Mouse (Mus musculus): ENCODE measurements around the gene Gm49601.

Gene Gm49601

DNA sequence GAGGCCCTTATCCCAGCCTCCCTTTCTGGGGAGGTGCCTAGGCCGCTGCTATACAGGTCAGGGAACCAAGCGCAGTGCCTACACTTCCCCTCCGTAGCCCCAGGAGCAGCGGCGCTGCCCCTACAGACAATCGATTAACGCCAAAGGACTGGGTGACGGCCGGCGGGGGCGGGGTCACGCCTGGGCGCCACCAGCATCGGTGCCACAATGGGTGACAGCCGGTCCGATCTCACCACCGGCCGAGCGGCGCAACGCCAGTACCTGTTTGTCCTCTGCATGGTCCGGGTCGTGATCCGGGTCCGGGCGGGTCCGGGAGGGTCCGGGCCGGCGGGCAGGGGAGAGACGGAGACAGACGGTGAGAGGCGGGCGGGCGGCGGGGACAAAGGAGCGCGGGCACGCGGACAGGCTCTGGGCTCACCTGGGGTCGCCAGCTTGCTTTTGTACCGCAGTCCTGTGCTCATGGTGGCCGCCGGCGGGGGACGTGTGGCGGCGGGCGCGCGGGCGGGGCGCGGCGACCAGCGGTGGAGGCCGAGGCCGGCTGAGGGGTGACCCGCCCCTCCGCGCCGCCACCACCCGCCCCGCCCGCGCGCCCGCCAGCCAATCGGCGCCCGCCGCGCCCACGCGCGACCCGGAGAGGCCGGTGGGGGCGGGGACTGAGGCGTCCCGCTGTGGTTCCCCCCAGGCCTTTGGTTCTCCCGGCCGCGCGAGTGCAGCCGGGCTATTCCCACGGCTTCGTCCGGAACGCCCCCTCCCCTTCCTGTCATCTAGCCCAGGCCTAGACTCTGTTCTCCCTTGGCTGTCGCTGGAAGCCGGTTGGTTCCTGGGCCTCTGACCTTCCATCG, 3.4 kb upstream of the Gm49601 start, which contains the start of gene Sept5:
Sept5 (minus strand) TSS at position 565 of the 842 bp plus-strand sequence.
- DNase-seq (ENCODE audit: low spot score in 2 of 2) = peak; percentile 44 to 78

DNA sequence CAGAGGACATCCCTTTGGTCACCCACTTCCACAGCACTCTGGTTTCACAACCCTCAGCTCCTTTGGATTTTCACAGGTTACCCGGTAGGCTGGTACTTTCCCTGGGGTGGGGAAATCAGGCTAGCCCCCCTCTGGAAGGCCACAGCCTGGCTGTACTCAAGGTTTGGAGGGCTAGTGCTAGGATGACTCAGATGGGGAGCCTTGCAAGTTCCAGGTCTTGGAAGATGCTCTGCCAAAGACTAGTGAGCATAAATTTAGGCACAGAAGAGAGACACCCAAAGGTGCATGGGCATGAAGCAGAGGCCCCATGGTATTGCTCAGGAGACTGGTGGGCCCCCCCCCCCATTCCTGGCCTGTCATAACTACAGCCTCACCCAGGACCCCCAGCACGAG, 2.7 kb upstream of the Gm49601 start:
- DNase-seq (ENCODE audit: low spot score in 2 of 2) = no peak

DNA sequence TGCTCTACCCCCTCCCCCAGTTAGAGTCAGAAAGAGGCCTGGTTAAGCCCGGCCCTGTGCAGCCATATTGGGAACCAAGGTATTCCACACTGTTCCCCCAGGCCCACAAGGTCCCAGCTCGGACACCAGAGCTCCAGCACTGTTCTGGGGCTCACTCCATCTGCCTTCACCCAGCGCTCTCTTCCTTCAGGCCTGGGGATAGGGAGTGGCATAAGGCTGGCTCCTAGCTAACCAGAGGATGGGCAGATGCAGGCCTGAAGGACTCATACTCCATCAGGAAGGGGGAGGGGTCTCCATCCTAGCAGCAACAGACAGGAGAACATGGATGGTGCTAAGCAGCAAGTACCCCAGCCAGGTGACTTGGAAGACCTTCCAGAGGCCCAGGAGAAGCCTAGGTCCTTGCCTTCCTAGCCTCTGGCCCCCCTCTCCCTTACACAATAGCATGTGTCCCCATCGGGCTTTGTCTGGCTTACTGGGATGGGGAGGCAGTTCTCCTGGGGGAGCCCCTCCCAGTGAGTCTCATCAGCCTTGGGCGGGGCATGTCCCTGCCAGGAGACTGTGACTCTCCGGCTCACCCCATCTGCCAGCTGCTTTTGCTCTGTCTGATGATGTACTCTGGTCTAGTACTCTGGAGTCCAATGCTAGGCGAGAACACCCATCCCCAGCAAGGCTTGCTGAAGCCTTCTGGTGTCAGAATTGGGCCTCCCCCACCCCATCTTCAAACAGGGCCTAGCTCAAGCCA, 2.1 kb upstream of the Gm49601 start:
- peak in 1 of 2 experiments; percentile 14 for DNase-seq (ENCODE audit: low spot score in 2 of 2)

DNA sequence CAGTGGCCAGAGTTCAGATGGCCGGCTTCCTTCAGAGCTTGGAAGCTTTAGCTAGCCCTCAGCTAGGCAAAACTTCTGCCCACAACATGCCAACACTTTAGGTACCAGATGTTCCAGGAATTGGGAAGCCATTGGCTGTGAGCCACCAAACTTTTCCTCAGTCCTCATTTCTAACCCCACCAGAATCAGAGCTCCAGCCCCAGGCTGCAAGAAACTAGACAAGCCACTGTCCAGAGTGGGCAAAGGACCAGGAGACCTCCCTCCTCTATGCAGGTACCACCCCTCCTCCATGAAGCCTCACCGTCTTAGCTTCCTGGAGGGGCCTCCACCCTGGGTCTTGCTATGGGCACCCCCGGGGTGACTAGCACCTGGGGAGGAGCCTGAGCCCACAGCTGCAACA, 936 bp upstream of the Gm49601 start:
- DNase-seq (ENCODE audit: low spot score in 2 of 2) = no peak

DNA sequence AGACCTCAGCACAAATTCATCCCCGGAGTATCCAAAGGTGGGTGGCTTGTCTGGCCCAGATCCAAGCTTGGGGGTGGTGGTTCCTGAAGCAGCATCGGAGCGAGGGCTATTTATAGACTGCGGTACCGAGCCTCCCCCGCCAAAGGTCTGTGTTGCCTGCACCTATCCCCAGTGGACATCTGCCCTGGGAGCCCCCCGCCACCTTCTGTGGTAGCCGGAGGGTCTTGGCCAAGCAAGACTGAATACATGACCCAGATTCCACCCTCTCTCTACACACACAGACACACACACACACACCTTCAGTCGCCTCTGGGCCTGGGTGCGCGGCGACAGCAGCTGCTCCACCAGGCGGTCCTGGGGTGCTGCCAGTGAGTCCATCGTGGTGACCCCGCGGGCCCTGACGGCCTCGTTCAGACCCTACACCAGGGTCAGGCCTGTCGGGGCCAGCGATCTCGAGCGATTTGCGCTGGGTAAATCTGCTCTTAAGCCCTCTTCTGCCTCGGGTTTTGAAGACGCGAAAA, 376 bp downstream of the Gm49601 start:
- no peak for DNase-seq (ENCODE audit: low spot score in 2 of 2)

DNA sequence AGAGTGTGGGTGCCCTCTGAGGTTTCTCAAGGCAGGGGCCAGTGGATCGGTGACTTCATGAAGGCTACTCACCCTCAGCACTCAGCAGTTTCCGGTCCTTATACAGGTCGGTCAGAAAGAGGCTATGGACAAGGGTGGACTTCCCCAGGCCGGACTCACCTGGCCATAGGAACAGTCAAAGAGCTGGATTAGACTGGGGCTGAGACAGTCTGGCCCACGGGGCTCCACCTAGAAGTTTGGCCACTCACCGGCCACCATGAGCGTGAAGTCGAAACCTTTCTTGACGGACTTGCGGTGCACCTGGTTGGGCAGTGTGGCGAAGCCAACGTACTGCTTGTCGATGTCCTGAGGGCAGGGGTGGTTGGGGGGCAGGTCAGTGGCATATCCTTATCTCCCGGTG, 1.1 kb downstream of the Gm49601 start:
- no peak for DNase-seq (ENCODE audit: low spot score in 2 of 2)

DNA sequence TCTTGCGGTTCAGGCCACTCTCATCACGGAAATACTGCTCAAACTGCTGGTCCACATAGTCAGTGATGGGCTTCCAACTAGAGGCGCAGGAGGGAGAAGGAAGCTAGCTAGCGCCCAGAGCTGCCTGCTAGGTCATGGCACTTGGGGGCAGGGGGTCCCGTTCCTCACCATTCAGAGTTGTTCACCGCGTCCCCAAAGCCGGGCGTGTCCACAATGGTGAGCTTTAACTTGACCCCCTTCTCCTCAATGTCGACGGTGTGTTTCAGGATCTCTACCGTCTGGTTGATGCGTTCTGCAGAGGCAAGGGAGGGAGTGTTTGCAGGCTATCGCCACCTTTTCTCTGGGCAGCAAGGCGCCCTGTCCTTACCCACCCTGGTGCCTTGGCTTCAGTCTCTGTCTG, 1.6 kb downstream of the Gm49601 start:
- no peak for DNase-seq (ENCODE audit: low spot score in 2 of 2)

DNA sequence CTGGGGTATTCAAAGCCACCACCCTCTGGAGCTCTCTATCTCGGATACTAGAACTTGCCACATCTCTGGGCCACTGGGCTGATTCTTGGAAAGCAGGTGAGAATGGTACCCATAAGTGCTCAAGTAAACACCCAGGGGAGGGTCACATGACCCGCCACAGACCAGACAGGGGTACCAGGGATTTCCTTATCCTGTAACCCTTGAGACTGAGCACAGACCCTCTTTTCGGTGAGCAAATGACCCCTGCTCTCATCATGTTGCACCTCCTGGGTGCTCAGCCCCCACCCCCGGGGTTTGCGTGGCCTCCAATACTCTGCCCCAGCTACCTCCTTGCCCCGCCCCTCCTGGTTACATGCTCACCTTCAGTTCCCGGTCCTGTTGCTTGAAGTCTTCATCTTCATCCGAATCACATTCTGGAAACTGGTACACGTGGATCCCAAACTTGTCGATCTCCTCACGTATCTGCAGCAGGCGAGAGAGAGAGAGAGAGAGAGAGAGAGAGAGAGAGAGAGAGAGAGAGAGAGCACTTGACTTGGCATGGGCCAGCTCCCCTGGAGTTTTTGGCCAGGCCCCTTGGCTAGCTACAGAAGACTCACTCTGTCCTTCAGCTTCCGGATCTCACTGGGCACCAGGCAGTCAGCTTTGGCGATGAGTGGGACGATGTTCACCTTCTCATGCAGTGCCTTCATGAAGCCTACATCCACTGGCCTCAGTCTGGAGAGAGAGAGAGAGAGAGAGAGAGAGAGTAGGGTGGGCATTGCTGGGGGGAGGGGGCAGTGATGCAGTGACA, 2.3 kb downstream of the Gm49601 start:
- no peak for DNase-seq (ENCODE audit: low spot score in 2 of 2)

DNA sequence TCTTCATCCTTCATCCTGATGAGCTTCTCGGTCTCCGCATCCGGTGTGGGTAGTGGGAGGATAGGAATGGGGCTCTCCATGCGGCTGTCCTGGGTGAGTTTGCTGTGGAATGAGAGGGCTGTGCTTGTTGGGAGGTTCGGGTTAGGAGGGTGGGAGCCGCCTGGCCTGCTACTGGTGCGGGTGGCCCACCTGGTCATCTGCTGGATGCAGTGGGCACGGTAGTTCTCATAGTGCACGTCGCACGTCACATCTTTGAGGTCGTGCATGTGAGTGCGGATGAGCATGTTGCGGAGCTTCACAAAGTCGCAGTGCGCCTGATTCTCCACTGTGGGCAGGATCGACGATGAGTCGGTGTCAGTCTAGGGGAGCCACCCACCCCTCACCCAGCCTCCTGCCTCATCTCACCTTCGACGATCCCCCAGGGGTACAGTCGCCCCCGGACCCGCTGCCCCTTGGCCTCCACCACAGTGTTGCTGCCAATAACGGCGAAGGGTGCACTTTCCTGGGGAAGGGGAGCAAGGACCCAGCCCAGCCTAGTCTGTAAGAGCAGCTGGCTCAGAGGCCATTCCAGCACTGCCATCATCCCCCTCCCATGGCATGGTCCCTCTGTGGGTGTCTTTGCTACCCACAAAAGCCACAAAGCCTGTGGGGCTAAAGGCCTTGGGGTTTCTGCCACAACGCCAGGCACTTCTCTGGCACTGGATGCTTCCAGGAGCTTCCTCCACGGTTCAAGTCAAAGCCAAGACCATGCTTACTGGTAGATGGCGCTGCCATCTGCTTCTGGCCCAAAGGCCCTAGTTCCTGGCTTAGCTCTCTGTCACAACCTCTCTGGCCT, 3.1 kb downstream of the Gm49601 start:
- no peak for DNase-seq (ENCODE audit: low spot score in 2 of 2)

DNA sequence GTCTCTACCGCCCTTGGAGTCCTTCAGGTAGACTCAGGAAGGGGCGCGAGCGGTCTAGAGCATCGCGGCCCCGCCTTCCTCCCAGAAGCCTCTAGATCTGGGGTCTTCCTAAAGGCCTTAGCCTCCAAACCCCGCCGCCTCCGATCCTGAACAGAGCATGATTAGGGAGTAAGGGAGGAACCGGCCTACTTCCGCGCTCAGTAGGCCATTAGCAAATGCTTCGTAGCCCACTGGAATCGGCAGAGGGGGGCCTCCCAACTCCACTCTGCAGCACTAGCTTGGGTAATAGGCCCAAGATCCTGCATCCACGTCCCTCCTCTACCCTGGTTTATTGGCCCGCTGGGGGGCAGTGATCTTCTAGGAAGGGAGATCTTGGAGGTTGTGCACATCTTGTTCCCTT, 4.2 kb downstream of the Gm49601 start, which contains the start of gene Gp1bb:
Gp1bb (minus strand) TSS at position 385 of the 400 bp plus-strand sequence.
- no peak for DNase-seq (ENCODE audit: low spot score in 2 of 2)

DNA sequence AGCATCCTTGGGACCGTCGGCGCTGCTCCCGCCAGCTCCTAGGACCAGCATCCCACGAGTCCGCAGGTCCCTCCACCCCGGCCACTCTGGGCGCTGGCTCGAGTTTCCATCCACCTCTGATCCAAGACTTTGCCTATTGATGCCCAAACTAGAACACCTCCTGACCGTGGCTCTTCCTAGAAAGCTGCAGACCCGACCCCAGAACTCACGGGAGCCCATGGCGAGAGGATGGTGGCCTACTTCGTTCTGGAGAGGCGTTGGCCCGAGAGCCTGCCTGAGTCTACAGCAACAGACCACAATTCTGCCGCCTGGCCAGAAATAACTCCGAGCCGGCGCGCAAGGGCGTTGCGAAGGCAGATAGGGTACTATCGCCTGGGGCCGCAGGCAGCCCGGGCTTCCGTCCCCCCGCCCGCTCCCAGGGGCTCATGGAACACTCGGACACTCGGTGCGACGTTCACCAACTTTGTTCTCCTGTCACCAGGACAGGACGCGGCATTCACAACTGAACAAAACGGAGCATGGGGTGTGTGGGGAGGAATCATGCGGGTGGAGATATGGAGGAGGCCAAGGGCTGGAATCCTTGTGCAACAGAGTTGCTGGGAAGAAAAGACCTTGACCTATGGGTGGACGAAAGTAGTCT, 4.7 kb downstream of the Gm49601 start:
- no peak for DNase-seq (ENCODE audit: low spot score in 2 of 2)

DNA sequence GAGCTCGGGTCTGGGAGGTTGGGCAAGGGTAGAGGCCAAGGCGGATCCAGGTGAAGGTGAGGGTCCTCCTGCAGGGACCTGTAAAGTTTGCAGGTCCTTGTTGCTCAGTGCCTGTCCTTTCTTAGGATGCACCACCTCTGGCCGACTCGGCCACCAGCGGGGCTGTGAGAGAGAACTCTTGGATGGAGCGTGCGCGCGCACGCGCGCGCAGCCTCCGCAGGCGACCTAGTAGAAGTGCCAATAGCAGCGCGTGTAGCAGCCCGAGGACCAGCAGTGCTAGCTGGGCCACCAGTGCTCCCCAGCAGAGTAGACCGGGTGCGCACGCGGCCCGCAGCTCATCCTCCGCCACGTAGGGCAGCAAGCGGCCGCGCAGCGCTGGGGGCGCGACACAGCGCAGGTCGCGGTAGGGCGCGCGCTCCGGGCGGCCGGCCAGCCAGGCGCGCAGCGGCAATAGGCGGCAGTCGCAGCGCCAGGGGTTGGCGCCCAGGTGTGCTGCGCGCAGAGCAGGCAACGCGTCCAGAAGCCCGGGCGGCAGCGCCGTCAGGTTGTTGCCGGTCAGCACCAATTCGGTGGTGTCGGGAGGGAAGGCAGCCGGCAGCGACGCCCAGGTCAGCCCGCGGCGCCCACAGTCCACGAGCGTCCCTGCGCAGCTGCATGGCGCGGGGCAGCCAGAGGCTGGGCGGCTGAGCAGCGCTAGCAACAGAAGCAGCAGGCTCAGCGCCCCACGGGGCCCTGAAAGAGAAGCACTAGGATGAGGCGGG, 5.4 kb downstream of the Gm49601 start:
- DNase-seq (ENCODE audit: low spot score in 2 of 2) = no peak

DNA sequence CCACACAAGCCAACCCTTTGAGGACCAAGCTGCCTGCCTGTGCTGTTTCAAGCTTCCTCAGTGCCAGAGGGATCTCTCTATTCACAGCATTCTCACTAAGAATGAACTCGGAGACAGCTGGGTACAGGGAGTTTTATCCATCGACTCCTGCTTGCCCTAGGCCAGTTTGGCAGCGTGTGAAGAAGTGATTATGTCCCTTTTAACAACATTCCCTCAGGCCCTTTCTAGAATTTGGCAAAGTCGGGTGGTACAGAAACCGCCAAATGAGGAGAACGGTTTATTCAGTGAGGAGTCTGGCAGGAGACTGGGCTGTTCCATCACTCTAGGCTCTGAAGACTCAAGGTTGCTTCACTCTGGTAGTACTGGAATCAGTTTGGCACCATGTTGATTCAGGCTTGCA, 6.0 kb downstream of the Gm49601 start:
- DNase-seq (ENCODE audit: low spot score in 2 of 2) = no peak

DNA sequence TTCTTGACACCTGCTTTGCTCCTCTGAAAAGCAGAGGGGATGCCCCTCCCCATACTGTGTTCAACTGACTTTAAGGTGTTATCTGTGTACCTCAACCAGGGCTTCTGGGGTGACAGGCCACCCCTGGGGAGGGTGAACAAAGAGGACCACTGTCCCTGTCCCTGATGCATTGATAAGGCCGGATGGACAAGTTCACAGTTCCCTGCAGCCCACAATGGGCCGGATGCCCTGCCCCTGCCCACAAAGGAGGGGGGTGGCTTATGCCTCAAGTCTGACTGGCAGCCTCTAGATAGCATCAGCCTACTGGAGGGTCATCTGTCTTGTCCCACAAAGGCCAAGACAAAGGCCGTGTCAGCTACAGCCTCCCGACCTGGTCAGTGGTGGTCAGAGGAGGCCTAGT, 7.1 kb downstream of the Gm49601 start:
- DNase-seq (ENCODE audit: low spot score in 2 of 2) = no peak

DNA sequence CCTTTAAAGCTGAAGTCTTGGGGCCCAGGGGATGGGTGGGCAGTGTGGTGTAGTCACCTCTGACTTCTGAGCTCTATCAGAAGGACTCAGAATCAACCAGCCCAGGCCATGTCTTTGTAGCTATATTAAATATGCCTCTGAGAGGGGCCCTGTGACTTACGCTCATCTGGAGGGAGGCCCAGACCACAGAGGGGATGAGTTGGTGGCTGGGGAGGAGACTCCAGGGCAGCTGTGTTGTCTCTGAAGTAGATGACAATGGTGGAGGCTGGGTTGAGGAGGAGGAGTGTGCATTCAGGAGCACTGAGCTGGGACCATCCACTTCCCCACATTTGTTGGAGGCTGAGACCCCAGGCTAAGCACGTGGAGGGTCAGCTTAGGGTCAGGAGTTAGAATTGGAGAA, 7.9 kb downstream of the Gm49601 start:
- DNase-seq (ENCODE audit: low spot score in 2 of 2) = no peak

DNA sequence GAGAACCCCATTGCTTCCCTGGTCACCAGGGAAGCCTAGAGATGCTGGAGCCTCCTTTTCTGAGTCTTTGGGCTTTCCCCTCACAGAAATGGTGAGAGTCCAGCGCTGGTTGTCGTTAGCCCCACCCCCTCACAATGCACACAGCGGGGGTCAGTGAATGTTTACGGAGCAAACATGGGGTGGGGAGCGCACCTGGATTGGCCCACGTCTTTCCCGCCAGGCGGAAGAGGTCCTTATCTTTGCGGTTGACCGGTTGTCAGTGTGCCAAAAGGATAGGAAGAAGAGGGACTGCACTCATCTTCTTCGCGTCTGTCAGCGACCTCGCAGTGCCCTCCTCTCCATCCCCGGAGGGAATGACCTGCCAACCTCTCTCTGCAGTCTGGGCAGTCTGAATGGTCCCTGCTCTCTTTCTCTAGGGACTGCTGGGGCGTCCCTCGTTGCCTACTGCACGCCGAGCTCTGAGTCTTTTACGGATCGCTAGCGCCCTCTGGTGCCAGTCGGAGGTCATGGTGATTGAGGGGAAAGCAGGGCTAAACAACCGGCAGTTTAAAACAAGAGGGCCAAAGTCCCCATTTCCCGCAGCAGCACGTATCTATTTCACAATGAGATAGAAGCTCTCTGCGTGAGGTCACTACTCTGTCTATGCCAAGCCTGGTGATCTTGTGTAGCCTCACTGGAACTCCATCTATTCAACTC, 8.7 kb downstream of the Gm49601 start:
- peak; percentile 86 to 90 for DNase-seq (ENCODE audit: low spot score in 2 of 2)

DNA sequence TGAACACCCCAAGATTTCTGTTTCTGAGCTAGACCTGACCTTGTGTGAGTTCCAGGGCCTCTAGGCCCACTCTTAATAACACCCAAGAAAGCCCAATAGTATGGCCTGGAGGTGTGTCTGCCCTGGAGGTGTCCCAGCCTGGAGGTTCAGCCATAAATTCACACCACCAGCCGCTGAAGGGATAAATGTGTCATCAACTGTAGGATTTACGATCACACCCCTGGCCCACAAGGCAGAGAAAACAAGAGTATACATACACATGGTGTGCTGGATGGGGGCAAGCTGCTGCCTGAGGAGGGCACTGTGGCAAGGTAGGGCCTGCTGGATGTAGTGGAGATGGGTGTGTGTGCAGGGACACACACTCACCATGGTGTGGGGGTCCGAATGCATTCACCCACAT, 12.9 kb downstream of the Gm49601 start:
- DNase-seq (ENCODE audit: low spot score in 2 of 2) = no peak

DNA sequence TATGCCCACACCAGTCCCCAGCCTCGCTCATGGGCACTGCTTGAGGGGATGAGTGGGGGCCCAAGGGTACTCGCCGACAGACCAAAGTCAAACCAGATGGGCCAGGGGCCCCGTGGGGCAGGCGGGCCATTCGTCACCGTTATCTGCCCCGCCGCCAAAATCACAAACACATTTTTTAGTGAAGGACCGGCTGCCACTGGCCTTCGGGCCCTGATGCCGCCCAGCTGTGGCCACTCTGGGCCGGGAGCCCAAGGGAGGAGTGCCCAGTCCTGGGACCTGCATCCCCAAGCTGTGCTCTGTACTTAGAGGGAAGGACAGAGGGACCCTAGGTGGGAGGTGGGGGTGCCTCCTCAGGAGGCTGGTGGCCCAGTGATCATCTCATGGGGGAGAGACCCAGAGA, 14.5 kb downstream of the Gm49601 start:
- DNase-seq (ENCODE audit: low spot score in 2 of 2) = no peak

DNA sequence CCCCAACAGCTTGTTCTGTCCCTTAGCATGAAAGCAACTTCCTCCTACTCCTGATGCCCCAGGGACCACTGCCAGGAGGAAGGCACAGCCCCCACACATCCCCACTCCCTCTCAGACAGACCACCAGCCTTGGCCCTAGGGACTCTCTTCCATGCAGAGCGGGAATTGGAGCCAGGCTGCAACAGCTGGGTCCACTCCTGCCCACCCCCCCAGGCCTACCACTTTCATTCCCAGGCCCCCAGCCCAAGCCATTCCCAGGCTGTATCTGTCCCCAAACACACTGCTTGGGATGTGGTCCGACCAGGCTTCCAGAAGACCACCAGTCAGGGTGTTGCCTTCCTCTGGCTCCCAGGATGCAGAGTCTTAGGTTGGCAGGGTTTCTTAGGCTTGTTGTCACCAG, 17.1 kb downstream of the Gm49601 start:
- DNase-seq (ENCODE audit: low spot score in 2 of 2) = no peak
